Mouse (Mus musculus): ENCODE data around the gene Phf20. TPM values are rescaled to one million over a fixed set of nuclear protein-coding genes. Genes with fewer than 3 reads are reported as not detected.

Phf20 gene
- polyA plus RNA-seq, 1 experiment from 2014 or later = 72.4 TPM

DNA sequence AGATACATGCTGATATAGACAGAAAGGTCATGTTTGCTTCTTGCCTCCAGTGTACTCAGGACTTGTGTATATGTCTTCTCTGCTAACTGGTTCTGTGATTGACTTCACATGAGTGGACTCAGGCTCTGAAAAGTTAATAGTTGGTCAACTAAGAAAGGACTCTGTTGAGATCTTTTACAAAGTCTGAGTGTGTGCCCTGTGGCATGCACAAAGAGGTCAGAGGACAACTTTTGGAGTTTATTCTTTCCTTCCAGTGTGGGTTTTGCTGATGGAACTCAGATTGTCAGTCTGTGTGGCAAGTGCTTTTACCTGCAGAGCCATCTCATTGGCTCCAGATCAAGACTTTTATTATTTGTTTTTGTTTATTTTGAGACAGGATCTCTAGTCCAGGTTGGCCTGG lies 54.5 kb downstream of the Phf20 start:
- no peak overlapping the region for H3K4me3 ChIP-seq (replicated peaks)
- peaks cover 11% of the 10 kb centered on the region; the same call in 1 of the 2 replicates for H3K36me3 ChIP-seq

DNA sequence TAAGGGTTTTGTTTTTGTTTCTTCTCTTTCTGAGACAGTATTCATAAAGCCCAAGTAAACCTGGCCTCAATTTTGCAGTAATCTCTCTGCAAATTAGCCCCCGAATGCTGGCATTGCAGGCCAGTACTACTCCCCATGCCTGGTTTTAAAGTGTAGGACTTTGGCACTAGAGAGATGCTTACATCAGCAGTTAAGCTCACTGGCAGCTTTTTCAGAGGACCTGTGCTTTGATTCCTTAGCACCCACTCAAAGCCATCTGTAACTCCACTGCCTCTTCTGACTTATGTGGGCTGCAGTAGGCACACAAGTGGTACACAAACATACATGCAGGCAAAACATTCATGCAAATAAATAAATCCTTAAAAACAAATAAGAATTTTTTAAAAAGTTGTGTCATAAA lies 55.0 kb downstream of the Phf20 start:
- no peaks in the 10 kb centered on the region for H3K4me1 ChIP-seq (replicated peaks)
- no peaks in the 10 kb centered on the region for H3K9me3 ChIP-seq
- 89% methylated on average over 1 of the region's 1 CpGs for WGBS
- no peak for ATAC-seq
- peaks cover 11% of the 10 kb centered on the region; the same call in 1 of the 2 replicates for H3K36me3 ChIP-seq
- H3K9ac ChIP-seq = no peak overlapping the region
- no peak overlapping the region for H3K27ac ChIP-seq
- H3K27me3 ChIP-seq (replicated peaks) = no peaks in the 10 kb centered on the region
- no peak overlapping the region for H3K4me2 ChIP-seq (replicated peaks)
- no peak overlapping the region for H3K4me3 ChIP-seq (replicated peaks)

More for the DNA sequence above, 54.5 kb downstream of the Phf20 start:
- Histone ChIP-seq H3K27ac (no peak overlapping the region), H3K4me2 (replicated peaks) (no peak overlapping the region), H3K4me1 (replicated peaks) (no peaks in the 10 kb centered on the region), H3K27me3 (replicated peaks) (no peaks in the 10 kb centered on the region), H3K9ac (no peak overlapping the region), H3K9me3 (no peaks in the 10 kb centered on the region)
- ATAC-seq = no peak

DNA sequence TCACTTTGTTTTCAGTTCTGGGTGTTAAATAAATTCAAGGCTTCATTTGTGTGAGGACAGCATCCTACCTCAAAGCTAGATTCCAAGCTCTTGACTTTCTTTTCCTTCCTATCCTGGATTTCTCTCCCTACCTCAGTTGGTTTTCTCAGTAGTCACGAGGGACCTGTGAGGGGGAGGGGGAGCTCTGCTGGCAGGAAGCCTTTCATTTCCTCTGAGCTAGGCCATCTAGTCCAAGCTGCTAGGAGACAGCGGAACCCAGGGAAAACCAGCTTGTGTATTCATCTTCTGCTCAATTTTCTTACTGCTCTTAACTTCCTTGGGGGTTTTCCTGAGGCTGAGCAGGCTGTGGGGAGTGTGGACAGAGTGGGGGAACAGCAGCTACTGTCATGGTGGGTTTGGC lies 60.8 kb downstream of the Phf20 start:
- Histone ChIP-seq H3K36me3 (peaks cover 12% of the 10 kb centered on the region; the same call in 1 of the 2 replicates), H3K4me2 (replicated peaks) (no peak overlapping the region), H3K4me3 (replicated peaks) (no peak overlapping the region), H3K27me3 (replicated peaks) (no peaks in the 10 kb centered on the region), H3K9me3 (no peaks in the 10 kb centered on the region), H3K9ac (no peak overlapping the region), H3K27ac (no peak overlapping the region), H3K4me1 (replicated peaks) (0 out of 2 replicates have a peak, but pooled peaks cover 2% of the 10 kb centered on the region)
- ATAC-seq = no peak
- 47% methylated on average over 2 of the region's 2 CpGs for WGBS

DNA sequence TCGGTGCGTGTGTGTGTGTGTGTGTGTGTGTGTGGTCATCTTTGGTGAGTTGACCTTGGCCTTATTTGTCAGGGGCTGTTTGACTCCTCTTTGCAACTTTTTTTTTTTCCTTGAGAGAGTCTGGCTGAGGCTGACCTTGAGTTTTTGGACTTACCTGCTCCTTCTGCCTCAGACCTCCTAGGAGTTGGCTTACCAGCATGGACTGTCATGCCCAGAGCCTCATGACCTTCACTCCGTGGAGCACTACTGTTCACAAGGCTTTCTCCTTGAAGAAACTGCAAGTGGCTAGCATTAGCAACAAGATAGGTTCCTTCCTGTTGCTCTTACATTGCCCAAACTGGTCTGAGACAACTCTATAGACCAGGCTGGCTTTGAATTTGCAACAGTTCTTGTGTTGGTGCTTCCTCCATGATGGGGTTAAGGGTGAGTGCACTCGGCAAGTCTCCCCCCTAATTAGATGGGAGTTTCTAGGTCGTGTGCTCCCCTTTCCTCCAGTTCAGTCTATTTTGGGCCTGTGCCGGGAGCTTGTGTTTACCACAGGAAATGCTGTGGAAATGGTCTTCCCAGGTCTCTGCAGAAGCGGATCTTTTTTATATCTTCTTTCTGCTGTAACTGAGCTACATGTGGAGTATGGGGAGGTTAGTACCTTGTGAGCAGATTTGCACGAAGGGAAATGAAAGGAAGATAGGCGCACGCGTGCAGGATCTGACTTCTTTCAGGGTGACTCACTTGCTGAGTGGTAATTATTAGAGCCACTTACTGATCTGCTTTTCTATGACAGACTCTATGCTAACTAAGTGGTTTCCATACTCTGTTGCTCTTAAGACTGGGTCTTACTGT lies 61.9 kb downstream of the Phf20 start:
- no peaks in the 10 kb centered on the region for H3K27me3 ChIP-seq (replicated peaks)
- no peak overlapping the region for H3K9ac ChIP-seq
- 0 out of 2 replicates have a peak, but pooled peaks cover 2% of the 10 kb centered on the region for H3K4me1 ChIP-seq (replicated peaks)
- no peak overlapping the region for H3K4me2 ChIP-seq (replicated peaks)
- no peaks in the 10 kb centered on the region for H3K9me3 ChIP-seq
- no peak for ATAC-seq
- 77% methylated on average over 11 of the region's 11 CpGs for WGBS
- 0 out of 2 replicates have a peak, but pooled peaks cover 9% of the 10 kb centered on the region for H3K36me3 ChIP-seq
- H3K4me3 ChIP-seq (replicated peaks) = no peak overlapping the region
- 0 out of 2 replicates have a peak overlapping the region, but pooled peaks have one; percentile 6 for H3K27ac ChIP-seq

DNA sequence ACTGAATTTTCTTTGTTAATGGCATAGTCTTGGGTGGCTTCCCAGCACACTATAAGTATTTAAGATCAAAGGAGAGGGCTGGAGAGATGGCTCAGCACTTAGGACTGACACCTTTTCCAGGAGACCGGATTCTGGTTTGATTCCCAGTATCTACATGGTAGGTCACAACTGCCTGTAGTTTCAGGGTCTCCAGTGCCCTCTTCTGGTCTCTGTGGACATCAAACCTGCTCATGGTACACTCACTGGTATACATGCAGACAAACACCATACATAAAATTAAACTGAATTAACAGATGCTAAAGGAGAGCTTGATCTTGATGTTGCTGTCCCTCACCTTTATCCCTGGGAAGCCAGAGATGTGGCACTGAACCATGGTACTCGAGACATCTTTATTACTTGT lies 64.7 kb downstream of the Phf20 start:
- no peaks in the 10 kb centered on the region for H3K27me3 ChIP-seq (replicated peaks)
- no peak for ATAC-seq
- H3K4me1 ChIP-seq (replicated peaks) = 0 out of 2 replicates have a peak, but pooled peaks cover 2% of the 10 kb centered on the region
- H3K9me3 ChIP-seq = no peaks in the 10 kb centered on the region
- H3K27ac ChIP-seq = no peak overlapping the region
- WGBS = 82% methylated on average over 2 of the region's 2 CpGs
- H3K36me3 ChIP-seq = 0 out of 2 replicates have a peak, but pooled peaks cover 5% of the 10 kb centered on the region
- H3K4me3 ChIP-seq (replicated peaks) = no peak overlapping the region
- no peak overlapping the region for H3K4me2 ChIP-seq (replicated peaks)
- no peak overlapping the region for H3K9ac ChIP-seq

DNA sequence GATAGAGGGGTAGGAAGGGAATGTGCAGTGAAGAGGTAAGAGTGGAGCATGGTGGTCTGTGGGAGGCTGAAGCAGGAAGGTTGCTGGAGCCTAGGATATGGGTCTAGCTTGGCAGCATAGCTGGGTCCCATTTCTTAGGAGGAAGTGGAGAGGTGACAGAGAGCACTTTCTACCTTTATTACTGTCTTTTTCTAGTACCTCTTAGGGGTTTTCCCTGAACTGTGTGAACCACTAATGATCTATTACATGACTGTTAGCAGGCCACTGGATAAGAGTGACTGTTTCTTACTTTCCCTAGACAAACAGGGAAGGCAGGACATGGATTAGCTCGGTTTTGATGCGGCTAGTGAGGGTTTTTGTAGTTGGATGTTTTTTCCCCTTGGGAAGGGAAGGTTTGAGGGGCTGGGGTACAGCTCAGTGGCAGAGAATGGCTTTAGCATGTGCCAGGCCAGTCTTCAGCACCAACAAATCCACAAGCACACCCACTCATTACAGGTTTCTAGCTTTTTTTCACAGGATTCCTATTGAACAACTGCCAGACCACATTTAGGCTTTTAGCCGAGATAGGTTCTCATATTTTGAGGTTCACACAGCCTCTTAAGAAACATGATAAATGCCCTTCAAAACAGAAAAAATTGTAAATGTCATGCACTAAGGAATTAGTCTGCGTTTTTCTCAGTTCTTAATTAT lies 67.1 kb downstream of the Phf20 start:
- 86% methylated on average over 4 of the region's 4 CpGs for WGBS
- Histone ChIP-seq H3K9ac (no peak overlapping the region), H3K36me3 (0 out of 2 replicates have a peak, but pooled peaks cover 8% of the 10 kb centered on the region), H3K4me1 (replicated peaks) (no peaks in the 10 kb centered on the region), H3K4me3 (replicated peaks) (no peak overlapping the region), H3K4me2 (replicated peaks) (no peak overlapping the region), H3K27ac (no peak overlapping the region), H3K27me3 (replicated peaks) (no peaks in the 10 kb centered on the region), H3K9me3 (no peaks in the 10 kb centered on the region)
- ATAC-seq = no peak

DNA sequence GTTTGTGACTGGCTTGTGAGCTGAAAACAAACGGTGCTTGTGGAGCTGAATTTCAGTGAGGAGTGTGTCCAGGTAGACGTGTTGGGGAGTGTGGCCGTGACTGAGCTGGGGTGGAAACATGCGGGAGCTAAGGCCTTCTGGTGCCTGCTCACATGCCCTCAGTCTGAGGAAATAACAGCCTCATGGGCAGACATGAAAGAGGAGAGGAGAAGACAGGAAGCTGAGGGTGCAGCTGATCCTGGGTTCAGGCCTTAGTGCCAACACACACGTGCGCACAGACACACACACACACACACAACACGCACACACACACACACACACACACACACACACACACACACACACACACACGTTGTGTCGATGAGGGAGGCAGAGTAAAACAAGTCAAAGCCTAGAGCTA lies 71.4 kb downstream of the Phf20 start:
- no peak overlapping the region for H3K27ac ChIP-seq

DNA sequence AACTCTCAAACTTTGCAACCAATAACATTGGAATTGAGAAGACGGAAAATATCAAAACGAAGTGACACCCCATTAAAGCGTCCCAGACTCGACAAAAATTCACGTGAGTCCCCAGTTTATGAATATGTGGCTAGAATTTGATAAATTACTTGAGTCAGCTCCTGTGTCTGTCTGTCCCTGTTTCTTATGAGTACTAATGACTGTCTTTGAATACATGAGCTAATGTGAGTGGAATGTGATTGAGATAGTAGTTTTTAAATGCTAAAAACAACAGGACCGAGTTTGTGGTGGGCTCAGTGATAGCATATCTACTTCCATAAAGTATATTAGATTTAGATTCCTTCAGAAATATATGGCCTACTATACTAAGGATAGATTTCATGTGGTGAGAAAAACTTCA lies 76.3 kb downstream of the Phf20 start:
- Histone ChIP-seq H3K4me1 (replicated peaks) (no peaks in the 10 kb centered on the region), H3K9me3 (no peaks in the 10 kb centered on the region), H3K9ac (no peak overlapping the region), H3K4me2 (replicated peaks) (no peak overlapping the region), H3K4me3 (replicated peaks) (no peak overlapping the region), H3K27ac (no peak overlapping the region), H3K36me3 (peaks cover 13% of the 10 kb centered on the region), H3K27me3 (replicated peaks) (no peaks in the 10 kb centered on the region)
- WGBS = 84% methylated on average over 6 of the region's 6 CpGs
- no peak for ATAC-seq

More for the DNA sequence above, 71.4 kb downstream of the Phf20 start:
- Histone ChIP-seq H3K9me3 (no peaks in the 10 kb centered on the region), H3K4me2 (replicated peaks) (no peak overlapping the region), H3K4me3 (replicated peaks) (no peak overlapping the region), H3K27me3 (replicated peaks) (no peaks in the 10 kb centered on the region), H3K9ac (no peak overlapping the region), H3K4me1 (replicated peaks) (no peaks in the 10 kb centered on the region), H3K36me3 (0 out of 2 replicates have a peak, but pooled peaks cover 6% of the 10 kb centered on the region)
- no peak for ATAC-seq
- WGBS = 92% methylated on average over 9 of the region's 9 CpGs

DNA sequence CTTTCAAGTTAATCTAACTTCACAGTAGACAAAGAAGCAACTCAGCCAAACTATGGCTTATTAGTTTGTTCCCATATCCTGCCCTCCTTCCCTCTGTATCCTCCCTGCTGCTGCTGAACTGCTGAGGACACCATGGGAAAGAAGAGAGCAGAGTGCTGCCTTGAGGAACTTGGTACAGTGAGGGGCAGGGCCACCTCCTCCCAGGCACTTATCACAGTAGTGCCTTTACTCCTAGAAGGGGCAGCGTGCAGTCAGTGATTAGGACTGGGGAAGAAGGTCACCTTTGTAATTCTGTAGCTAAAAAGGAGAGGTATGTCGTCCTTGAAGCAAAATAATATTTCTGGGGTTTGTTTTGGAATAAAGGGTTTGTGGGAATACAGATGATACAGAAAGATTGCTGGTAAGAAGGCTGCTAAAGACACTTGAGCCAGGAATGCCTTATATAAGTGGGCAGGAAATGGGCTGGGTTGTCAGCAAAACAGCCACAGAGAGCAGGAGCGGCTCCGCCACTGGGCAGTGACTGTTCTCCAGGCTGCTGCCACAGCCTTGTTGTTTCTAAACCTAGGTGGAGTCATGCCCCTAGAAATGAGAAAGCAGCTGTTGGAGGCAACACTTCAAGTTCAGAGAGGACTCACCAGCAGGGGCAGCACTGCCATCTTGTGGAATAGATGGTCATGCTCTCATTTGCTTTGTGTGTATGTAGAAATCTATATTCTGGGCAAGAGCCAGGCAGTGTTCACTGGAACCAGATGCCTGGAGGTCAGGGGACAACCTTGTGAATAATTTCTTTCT lies 82.2 kb downstream of the Phf20 start:
- Histone ChIP-seq H3K9me3 (no peaks in the 10 kb centered on the region), H3K4me3 (replicated peaks) (no peak overlapping the region), H3K36me3 (peaks cover 9% of the 10 kb centered on the region), H3K9ac (no peak overlapping the region), H3K27ac (peak overlapping the region; percentile 22; the same call in 1 of the 2 replicates), H3K4me2 (replicated peaks) (no peak overlapping the region), H3K4me1 (replicated peaks) (no peaks in the 10 kb centered on the region), H3K27me3 (replicated peaks) (no peaks in the 10 kb centered on the region)
- 47% methylated on average over 4 of the region's 4 CpGs for WGBS
- peak; percentile 81 for ATAC-seq

DNA sequence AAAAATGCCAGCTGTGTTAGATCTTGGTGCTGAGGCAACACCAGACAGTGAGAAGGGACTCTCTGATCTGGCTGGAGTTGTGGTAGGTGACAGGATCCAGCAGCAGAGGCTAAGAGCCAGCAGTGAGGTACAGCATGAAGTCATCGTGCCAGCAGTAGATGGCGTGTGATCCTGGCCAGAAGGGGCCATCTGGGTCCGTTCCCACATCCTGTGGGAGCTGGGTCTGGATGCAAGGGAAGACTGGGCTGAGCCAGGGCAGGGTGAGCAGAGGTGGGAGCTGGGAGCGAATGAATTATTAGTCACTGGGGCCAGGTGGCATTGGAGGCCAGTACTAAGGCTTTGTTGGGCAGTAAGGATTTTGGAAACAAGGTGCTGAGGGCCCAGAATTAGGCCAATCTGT lies 85.0 kb downstream of the Phf20 start:
- 71% methylated on average over 4 of the region's 4 CpGs for WGBS
- H3K36me3 ChIP-seq = no peaks in the 10 kb centered on the region
- peak; percentile 65; the same call in 1 of the 2 replicates for ATAC-seq
- H3K9me3 ChIP-seq = no peaks in the 10 kb centered on the region
- no peaks in the 10 kb centered on the region for H3K27me3 ChIP-seq (replicated peaks)
- H3K4me2 ChIP-seq (replicated peaks) = no peak overlapping the region
- H3K27ac ChIP-seq = no peak overlapping the region
- no peak overlapping the region for H3K9ac ChIP-seq
- no peak overlapping the region for H3K4me3 ChIP-seq (replicated peaks)
- H3K4me1 ChIP-seq (replicated peaks) = no peaks in the 10 kb centered on the region

DNA sequence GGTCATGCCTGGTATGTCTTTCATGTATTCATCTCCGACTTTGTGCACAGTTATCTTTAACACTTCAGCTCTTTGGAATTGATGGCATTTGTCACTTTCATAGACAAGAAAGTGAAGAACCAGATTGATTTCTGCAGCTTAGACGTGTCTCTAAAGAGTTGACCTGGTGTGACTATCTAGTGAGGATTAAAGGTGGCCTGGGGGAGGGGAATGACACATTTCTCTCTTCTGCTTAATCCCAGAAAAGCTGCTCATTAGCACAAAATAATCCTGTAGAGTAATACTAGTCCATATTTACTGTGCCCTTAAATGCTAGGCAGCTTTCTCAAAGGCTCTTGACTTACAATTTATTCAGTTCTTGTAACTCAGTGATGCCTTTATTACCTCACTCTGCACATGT lies 88.9 kb downstream of the Phf20 start:
- H3K4me1 ChIP-seq (replicated peaks) = no peaks in the 10 kb centered on the region
- no peak overlapping the region for H3K9ac ChIP-seq
- H3K27ac ChIP-seq = no peak overlapping the region
- no peaks in the 10 kb centered on the region for H3K9me3 ChIP-seq
- WGBS = 90% methylated on average over 2 of the region's 2 CpGs
- peaks cover 6% of the 10 kb centered on the region; the same call in 1 of the 2 replicates for H3K36me3 ChIP-seq
- no peaks in the 10 kb centered on the region for H3K27me3 ChIP-seq (replicated peaks)
- no peak for ATAC-seq
- no peak overlapping the region for H3K4me2 ChIP-seq (replicated peaks)
- H3K4me3 ChIP-seq (replicated peaks) = no peak overlapping the region

DNA sequence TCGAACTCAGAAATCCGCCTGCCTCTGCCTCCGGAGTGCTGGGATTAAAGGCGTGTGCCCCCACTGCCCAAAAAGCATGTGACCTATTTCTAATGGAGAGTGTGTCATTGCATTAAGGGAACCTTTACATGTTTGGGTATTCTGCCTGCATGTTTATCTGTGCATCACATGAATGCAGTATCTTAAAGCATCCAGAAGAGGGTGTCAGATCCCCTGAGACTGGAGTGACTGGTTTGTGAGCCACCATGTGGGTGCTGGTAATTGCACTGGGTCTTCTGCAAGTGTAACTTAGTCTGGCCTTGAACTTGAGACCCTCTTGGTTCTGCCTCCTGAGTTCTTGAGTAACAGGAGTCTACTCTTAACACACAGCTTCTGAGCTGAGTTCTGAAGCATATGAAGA lies 90.5 kb downstream of the Phf20 start:
- Histone ChIP-seq H3K4me1 (replicated peaks) (no peaks in the 10 kb centered on the region), H3K4me2 (replicated peaks) (no peak overlapping the region), H3K36me3 (peaks cover 6% of the 10 kb centered on the region; the same call in 1 of the 2 replicates), H3K4me3 (replicated peaks) (no peak overlapping the region), H3K27me3 (replicated peaks) (no peaks in the 10 kb centered on the region), H3K27ac (no peak overlapping the region), H3K9me3 (no peaks in the 10 kb centered on the region), H3K9ac (no peak overlapping the region)
- WGBS = 93% methylated on average over 4 of the region's 4 CpGs
- ATAC-seq = no peak
